Mouse (Mus musculus) 3T3-L1 (cell line): ENCODE results near the gene Tat.

Source experiments
- DNase-seq: peaks from one replicate; pipeline ENCODE4 v3.0.0-alpha.2; 2015; ENCODE audit warnings: low read depth, low spot score

Tat gene

DNA sequence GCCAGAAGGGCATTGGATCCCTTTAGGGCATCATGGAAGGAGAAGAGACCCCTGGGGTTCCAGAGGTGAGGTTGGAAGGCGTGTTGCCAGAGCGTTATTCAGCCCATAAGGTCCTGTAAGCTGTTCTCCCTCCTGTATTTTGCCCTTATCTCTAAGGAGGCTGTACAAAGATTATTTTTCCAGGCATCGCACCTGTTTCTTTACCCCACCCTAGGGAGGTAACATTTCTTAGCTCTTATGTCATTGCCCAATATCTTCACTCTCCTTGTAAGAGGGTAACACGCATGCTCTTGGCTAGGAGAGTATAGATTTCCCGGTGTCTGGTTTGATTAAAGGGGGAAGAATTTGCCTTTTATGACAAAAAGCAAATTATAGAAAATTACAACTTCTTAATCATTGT lies 49.4 kb downstream of the Tat start, which contains the start of gene Chst4:
Gene Chst4, minus strand, starts transcription at position 82 of the 400 bp plus-strand sequence.
- DNase-seq, result no peak

DNA sequence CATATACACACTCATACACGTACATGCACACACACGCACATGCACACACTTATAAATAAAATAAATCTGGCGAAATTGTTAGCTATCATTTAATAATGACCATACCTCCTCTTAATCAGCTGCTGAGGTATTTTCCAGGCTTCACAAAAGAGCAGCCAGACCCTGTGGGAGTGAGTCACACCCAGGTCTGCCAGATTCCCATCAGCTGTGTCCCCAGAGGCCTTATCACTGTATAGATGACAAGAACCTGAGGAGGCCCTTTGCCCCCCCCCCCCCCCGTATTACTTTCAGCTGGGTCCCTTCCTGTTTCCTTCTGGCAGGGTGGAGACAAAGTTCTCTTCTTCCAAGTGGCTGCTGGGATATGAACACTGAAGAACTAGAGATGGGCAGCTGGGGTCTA lies 50.3 kb downstream of the Tat start:
- DNase-seq, result peak; percentile 66
